Mouse (Mus musculus): ENCODE results near the gene Skor1. TPM values are rescaled to one million over a fixed set of nuclear protein-coding genes. Genes with fewer than 3 reads are reported as not detected.
A peak's percentile ranks its signal among the peaks of the same experiment; 100 is the strongest.

The Skor1 gene
- polyA plus RNA-seq (2012; rRNA removed): 0.04 and 0.09 TPM in 2 replicates

DNA sequence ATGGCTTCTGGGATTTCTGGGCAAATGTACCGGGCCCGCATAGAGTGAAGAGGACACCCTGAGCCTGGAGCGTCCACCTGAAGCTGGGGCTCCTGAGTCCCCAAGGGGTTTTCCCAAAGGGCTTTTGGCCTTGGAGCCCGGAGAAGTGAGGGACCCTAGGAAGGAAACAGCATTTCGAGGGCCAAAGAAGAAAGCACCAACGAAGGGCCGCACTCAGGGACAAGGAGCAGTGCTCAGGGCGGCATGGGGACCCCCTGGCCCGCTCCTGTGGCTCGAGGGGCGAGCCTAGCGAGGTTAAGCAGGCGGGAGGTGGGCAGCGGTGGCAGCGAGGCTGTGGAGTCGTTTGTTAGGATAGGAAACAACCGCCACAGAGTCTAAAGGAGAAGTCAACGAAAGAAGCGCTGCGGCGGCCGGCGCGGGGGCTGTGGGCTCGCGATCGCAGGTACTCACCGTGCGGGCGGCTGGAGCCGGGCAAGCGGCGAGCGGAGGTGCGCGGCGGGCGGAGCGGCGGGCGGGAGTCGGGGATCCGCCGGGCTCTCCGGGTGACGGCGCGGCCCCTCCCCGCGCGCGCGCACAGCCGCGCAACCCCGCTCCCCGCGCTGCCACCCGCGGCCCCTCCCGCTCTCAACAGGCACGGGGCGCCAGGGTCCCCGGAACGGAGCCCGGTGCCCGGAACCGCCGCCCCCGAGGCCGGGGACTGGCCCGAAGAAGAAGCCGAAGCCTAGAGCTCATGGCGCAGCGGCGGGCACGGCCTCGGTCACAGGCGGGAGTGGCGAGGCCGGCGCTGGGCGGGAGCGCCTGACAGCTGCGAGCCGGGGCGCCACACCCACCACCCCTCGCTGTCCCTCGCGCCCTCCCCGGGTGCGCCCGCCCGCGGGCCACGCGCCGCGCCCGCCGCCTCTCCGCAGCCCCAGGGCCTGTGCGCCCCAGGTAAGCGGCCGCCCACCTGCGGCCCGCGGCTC, at the start of gene Skor1:
Gene Skor1, minus strand, starts transcription at position 552 of the 962 bp plus-strand sequence.
- 2% methylated on average over 66 of the region's 108 CpGs for WGBS
- peaks cover 57% of the 10 kb centered on the region for H3K27me3 ChIP-seq (ENCODE audit: control insufficient read depth, insufficient read depth, low read length)
- H3K4me1 ChIP-seq (replicated peaks; ENCODE audit: control insufficient read depth, insufficient read depth, low read length): peaks cover 5% of the 10 kb centered on the region
- H3K27ac ChIP-seq (ENCODE audit: control insufficient read depth, insufficient read depth, low read length): no peak within 1 kb of the TSS
- DNase-seq: no peak
- no peaks in the 10 kb centered on the region for H3K36me3 ChIP-seq (ENCODE audit: control insufficient read depth, insufficient read depth, low read length)
- TF ChIP-seq CTCF (IDR thresholded peaks at IDR 0.05; ENCODE audit: borderline replicate concordance, control insufficient read depth, extremely low read depth, insufficient read depth, low read length, poor library complexity): no peak
- no peak for TF ChIP-seq POLR2A (IDR thresholded peaks at IDR 0.05; ENCODE audit: control insufficient read depth, extremely low read depth, insufficient read depth, low read length, poor library complexity)
- H3K4me3 ChIP-seq (ENCODE audit: control insufficient read depth, insufficient read depth, low read length): peak within 1 kb of the TSS; percentile 36; the same call in 1 of the 2 replicates

DNA sequence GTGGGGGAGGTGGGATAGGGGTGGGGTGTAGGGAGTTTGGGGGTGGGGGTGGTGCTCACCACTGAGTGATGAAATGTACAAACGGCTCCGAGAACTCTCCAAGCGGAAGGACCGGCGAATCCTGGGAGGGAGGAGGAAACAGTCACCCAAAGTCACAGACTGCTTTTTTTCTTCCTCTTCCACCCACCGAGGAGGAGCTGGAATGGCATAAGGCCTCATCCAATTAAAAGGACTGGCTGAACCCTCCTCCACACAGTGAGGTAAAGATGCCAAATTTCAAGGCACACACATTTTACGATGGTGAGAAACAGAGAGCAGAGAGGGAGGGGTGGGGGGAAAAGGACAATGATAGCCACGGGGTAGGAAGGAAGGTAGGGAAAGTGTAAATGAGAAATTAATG, 48.5 kb upstream of the Skor1 start:
- 93% methylated on average over 8 of the region's 8 CpGs for WGBS
- H3K27me3 ChIP-seq (ENCODE audit: control insufficient read depth, insufficient read depth, low read length): no peaks in the 10 kb centered on the region
- DNase-seq: no peak
- TF ChIP-seq POLR2A (IDR thresholded peaks at IDR 0.05; ENCODE audit: control insufficient read depth, extremely low read depth, insufficient read depth, low read length, poor library complexity) (no peak), CTCF (IDR thresholded peaks at IDR 0.05; ENCODE audit: borderline replicate concordance, control insufficient read depth, extremely low read depth, insufficient read depth, low read length, poor library complexity) (no peak)
- H3K4me1 ChIP-seq (replicated peaks; ENCODE audit: control insufficient read depth, insufficient read depth, low read length): no peaks in the 10 kb centered on the region
- no peaks in the 10 kb centered on the region for H3K36me3 ChIP-seq (ENCODE audit: control insufficient read depth, insufficient read depth, low read length)
- no peak overlapping the region for H3K4me3 ChIP-seq (ENCODE audit: control insufficient read depth, insufficient read depth, low read length)
- H3K27ac ChIP-seq (ENCODE audit: control insufficient read depth, insufficient read depth, low read length): no peak overlapping the region

DNA sequence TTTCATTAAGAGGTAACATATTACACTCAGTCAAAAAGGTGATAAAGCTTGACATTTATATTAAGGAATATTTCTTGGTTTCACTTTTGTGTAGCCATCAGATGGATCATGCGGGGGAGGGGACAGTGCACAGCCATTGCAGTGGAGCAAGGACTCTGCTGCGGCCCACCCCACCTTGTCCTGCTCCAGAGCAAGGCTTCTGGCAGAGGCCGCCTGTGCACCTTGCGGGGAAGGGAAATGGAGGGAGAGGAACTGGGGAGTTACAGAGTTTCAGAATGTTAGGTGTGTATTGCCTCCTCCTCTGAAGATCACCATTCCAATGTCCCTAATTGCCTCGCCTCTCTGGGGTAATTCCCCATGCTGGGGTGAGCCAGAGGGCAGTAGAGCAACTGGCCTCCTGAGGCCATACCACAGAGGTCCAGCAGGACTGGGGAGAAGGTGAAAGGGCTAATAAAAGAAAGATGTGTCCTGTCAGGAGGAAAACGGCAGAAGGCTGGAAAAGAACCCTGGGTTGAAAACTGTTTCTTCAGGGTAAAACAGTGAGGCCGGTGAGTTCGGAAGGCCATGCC, 47.4 kb upstream of the Skor1 start:
- Histone ChIP-seq H3K27me3 (ENCODE audit: control insufficient read depth, insufficient read depth, low read length) (no peaks in the 10 kb centered on the region), H3K4me1 (replicated peaks; ENCODE audit: control insufficient read depth, insufficient read depth, low read length) (no peaks in the 10 kb centered on the region), H3K36me3 (ENCODE audit: control insufficient read depth, insufficient read depth, low read length) (no peaks in the 10 kb centered on the region), H3K27ac (ENCODE audit: control insufficient read depth, insufficient read depth, low read length) (no peak overlapping the region), H3K4me3 (ENCODE audit: control insufficient read depth, insufficient read depth, low read length) (no peak overlapping the region)
- DNase-seq: no peak
- no peak for TF ChIP-seq CTCF (IDR thresholded peaks at IDR 0.05; ENCODE audit: borderline replicate concordance, control insufficient read depth, extremely low read depth, insufficient read depth, low read length, poor library complexity)
- TF ChIP-seq POLR2A (IDR thresholded peaks at IDR 0.05; ENCODE audit: control insufficient read depth, extremely low read depth, insufficient read depth, low read length, poor library complexity): no peak
- WGBS: 94% methylated on average over 8 of the region's 8 CpGs

DNA sequence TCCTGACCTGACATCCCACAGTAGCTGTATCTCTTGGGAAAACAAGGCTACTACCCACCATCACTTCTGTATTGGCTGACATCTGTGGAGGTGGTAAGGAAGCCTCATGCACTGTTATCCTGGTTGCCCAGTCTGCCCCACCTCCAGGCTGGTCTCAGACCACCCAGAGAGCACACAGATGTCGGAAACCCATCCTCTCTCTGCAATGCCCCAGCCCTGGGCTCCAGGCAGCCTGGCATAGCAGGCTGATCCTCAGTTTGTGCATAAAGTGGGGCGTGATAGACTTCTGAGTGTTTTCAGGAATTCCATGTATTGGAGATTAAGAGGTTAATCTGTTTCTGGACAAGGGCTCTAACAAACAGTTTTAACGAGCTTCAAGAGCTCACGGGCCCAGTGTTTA, 46.8 kb upstream of the Skor1 start:
- Histone ChIP-seq H3K4me3 (ENCODE audit: control insufficient read depth, insufficient read depth, low read length) (no peak overlapping the region), H3K27ac (ENCODE audit: control insufficient read depth, insufficient read depth, low read length) (no peak overlapping the region), H3K27me3 (ENCODE audit: control insufficient read depth, insufficient read depth, low read length) (no peaks in the 10 kb centered on the region), H3K4me1 (replicated peaks; ENCODE audit: control insufficient read depth, insufficient read depth, low read length) (no peaks in the 10 kb centered on the region), H3K36me3 (ENCODE audit: control insufficient read depth, insufficient read depth, low read length) (no peaks in the 10 kb centered on the region)
- 93% methylated on average over 4 of the region's 4 CpGs for WGBS
- DNase-seq: no peak
- TF ChIP-seq CTCF (IDR thresholded peaks at IDR 0.05; ENCODE audit: borderline replicate concordance, control insufficient read depth, extremely low read depth, insufficient read depth, low read length, poor library complexity) (no peak), POLR2A (IDR thresholded peaks at IDR 0.05; ENCODE audit: control insufficient read depth, extremely low read depth, insufficient read depth, low read length, poor library complexity) (no peak)

DNA sequence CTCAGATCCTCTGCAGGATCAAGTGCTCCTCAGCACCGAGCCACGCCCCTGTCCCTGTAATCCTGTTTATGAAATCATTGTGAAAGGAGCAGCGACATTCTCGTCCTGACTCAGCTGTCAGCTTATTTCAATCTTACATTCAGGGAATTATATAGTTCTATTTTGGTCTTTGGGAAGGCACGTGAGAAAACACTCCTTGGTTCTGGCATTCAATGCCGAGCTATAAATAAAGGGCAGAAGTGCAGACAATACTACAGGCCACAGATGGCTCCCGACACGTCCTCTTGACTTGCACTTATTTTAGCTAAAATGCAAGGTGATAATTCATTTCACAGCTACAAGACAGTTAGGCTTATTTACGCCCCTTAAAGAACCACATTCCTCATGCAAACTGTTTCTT, 46.0 kb upstream of the Skor1 start:
- Histone ChIP-seq H3K36me3 (ENCODE audit: control insufficient read depth, insufficient read depth, low read length) (no peaks in the 10 kb centered on the region), H3K27ac (ENCODE audit: control insufficient read depth, insufficient read depth, low read length) (no peak overlapping the region), H3K27me3 (ENCODE audit: control insufficient read depth, insufficient read depth, low read length) (no peaks in the 10 kb centered on the region), H3K4me1 (replicated peaks; ENCODE audit: control insufficient read depth, insufficient read depth, low read length) (no peaks in the 10 kb centered on the region), H3K4me3 (ENCODE audit: control insufficient read depth, insufficient read depth, low read length) (no peak overlapping the region)
- TF ChIP-seq CTCF (IDR thresholded peaks at IDR 0.05; ENCODE audit: borderline replicate concordance, control insufficient read depth, extremely low read depth, insufficient read depth, low read length, poor library complexity) (no peak), POLR2A (IDR thresholded peaks at IDR 0.05; ENCODE audit: control insufficient read depth, extremely low read depth, insufficient read depth, low read length, poor library complexity) (no peak)
- no peak for DNase-seq
- WGBS: 94% methylated on average over 9 of the region's 9 CpGs

DNA sequence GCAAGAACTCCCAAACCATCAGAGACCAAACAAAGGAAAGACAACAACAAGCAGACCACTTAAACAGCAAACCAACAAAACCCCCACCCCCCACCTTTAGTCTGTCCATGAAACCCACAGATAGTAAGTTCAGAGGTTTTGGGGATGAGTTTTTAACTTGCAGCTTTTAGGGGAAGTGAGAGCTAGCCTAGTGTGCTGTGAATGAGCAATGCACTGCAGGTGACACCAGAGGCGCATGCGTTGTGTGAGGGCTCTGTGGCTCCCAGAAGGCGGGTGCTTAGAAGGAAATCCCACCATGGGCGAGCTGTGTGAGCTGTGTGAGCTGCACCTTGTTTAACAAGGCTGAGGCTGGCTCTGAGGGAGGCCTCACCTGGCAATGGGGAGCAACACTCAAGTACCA, 44.0 kb upstream of the Skor1 start:
- Histone ChIP-seq H3K4me3 (ENCODE audit: control insufficient read depth, insufficient read depth, low read length) (no peak overlapping the region), H3K27ac (ENCODE audit: control insufficient read depth, insufficient read depth, low read length) (no peak overlapping the region), H3K36me3 (ENCODE audit: control insufficient read depth, insufficient read depth, low read length) (no peaks in the 10 kb centered on the region), H3K4me1 (replicated peaks; ENCODE audit: control insufficient read depth, insufficient read depth, low read length) (no peaks in the 10 kb centered on the region), H3K27me3 (ENCODE audit: control insufficient read depth, insufficient read depth, low read length) (no peaks in the 10 kb centered on the region)
- no peak for TF ChIP-seq CTCF (IDR thresholded peaks at IDR 0.05; ENCODE audit: borderline replicate concordance, control insufficient read depth, extremely low read depth, insufficient read depth, low read length, poor library complexity)
- no peak for TF ChIP-seq POLR2A (IDR thresholded peaks at IDR 0.05; ENCODE audit: control insufficient read depth, extremely low read depth, insufficient read depth, low read length, poor library complexity)
- WGBS: 95% methylated on average over 4 of the region's 4 CpGs
- DNase-seq: no peak
